Mouse (Mus musculus): ENCODE data around the gene Gm4952.

DNA sequence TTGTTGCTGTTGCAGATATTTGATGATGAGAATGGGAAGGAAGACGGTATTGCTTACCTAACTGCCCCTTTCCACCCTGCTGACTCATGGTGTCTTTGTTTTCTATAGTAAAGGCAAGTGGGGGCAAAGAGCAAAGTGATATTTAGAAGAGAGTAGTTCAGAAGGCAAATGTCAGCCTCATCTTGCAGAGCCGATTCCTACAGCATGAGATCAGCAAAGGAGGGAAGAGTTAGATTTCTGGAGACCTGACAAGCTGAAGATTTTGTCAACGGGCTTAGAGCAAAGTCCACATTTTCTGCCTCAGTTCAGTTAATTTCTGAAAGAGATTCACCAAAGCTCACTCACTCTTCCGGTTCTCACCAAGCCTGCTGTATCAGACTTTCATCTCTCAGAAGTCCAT lies 33.4 kb downstream of the Gm4952 start, which contains the start of gene Glyat:
- TF ChIP-seq CTCF (IDR thresholded peaks at IDR 0.05; ENCODE audit: extremely low read depth, insufficient read length, insufficient replicate concordance, low read depth, low read length): no peak
- TF ChIP-seq POLR2A (IDR thresholded peaks at IDR 0.05; ENCODE audit: low read depth, low read length): no peak
